Mouse (Mus musculus): Measurements from ENCODE around the gene Pitpnm1. TPM values are rescaled to one million over a fixed set of nuclear protein-coding genes. Genes with fewer than 3 reads are reported as not detected.

Pitpnm1 gene
- total and polyA plus RNA-seq, 3 experiments, result 15.9 to 43.8 (median 34.7) TPM

GRCm38 (mm10) chr19:4083316-4083715, 16.5 kb upstream of the Pitpnm1 start:
- DNase-seq (ENCODE audit: extremely low read depth), result no peak
- H3K36me3 ChIP-seq (replicated peaks in 1 of 2; ENCODE audit: control insufficient read depth in 1 of 2, insufficient read depth in 1 of 2, low read length in 1 of 2), result no peaks in the 10 kb centered on the region
- H3K4me1 ChIP-seq (ENCODE audit: control insufficient read depth in 1 of 2, insufficient read depth in 2 of 2), result peaks cover 0 to 8% of the 10 kb centered on the region in 2 experiments; a peak in 2 of 4 replicates
- H3K27me3 ChIP-seq (replicated peaks), result peaks cover 76% of the 10 kb centered on the region
- no peak overlapping the region for H3K4me3 ChIP-seq (replicated peaks in 1 of 3; ENCODE audit: low read depth in 2 of 3, low read length in 2 of 3, poor library complexity in 1 of 3)
- no peak overlapping the region for H3K4me2 ChIP-seq (ENCODE audit: insufficient read depth, low read depth, poor library complexity, severe bottlenecking)
- TF ChIP-seq UBTF (IDR thresholded peaks at IDR 0.05; ENCODE audit: low read depth, low read length) (no peak), ZKSCAN1 (IDR thresholded peaks at IDR 0.05; ENCODE audit: borderline replicate concordance, low read depth, low read length) (no peak), HCFC1 (IDR thresholded peaks at IDR 0.05; ENCODE audit: low read depth, low read length) (no peak), EP300 (IDR thresholded peaks at IDR 0.05; ENCODE audit: low read length) (no peak), MEF2A (IDR thresholded peaks at IDR 0.05; ENCODE audit: borderline replicate concordance, low read depth, low read length) (no peak), NELFE (IDR thresholded peaks at IDR 0.05; ENCODE audit: low read depth, low read length) (no peak), USF2 (conservative IDR thresholded peaks at IDR 0.05; ENCODE audit: low read depth, low read length) (no peak), ELF1 (IDR thresholded peaks at IDR 0.05; ENCODE audit: low read depth, low read length) (no peak), ZC3H11A (IDR thresholded peaks at IDR 0.05; ENCODE audit: low read depth, low read length) (no peak)
- H3K27ac ChIP-seq (ENCODE audit: insufficient read depth, low read depth), result no peak overlapping the region
- no peaks in the 10 kb centered on the region for H3K79me2 ChIP-seq (replicated peaks; ENCODE audit: control insufficient read depth, extremely low read depth, insufficient read depth, poor library complexity, severe bottlenecking)
- no peaks in the 10 kb centered on the region for H3K9me3 ChIP-seq (replicated peaks; ENCODE audit: low read length)
- no peak overlapping the region for H3K9ac ChIP-seq (ENCODE audit: insufficient read depth, low read depth)
- dilution Hi-C loops (cut with MboI; ENCODE audit: extremely low pct_ligation_motif_present, extremely low pct_unique_long_range_greater_than_20kb, low sequenced_read_pairs), result no loop called here
- in situ Hi-C loops (cut with MboI; ENCODE audit: low pct_ligation_motif_present, low pct_unique_long_range_greater_than_20kb, low sequenced_read_pairs), result no loop called here

GRCm38 (mm10) chr19:4083826-4084225, 16.0 kb upstream of the Pitpnm1 start:
- Histone ChIP-seq H3K27me3 (replicated peaks) (peaks cover 79% of the 10 kb centered on the region), H3K9ac (ENCODE audit: insufficient read depth, low read depth) (no peak overlapping the region), H3K4me2 (ENCODE audit: insufficient read depth, low read depth, poor library complexity, severe bottlenecking) (no peak overlapping the region), H3K79me2 (replicated peaks; ENCODE audit: control insufficient read depth, extremely low read depth, insufficient read depth, poor library complexity, severe bottlenecking) (no peaks in the 10 kb centered on the region), H3K36me3 (replicated peaks in 1 of 2; ENCODE audit: control insufficient read depth in 1 of 2, insufficient read depth in 1 of 2, low read length in 1 of 2) (no peaks in the 10 kb centered on the region), H3K9me3 (replicated peaks; ENCODE audit: low read length) (no peaks in the 10 kb centered on the region), H3K4me1 (ENCODE audit: control insufficient read depth in 1 of 2, insufficient read depth in 2 of 2) (peaks cover 0 to 8% of the 10 kb centered on the region in 2 experiments; a peak in 2 of 4 replicates), H3K27ac (ENCODE audit: insufficient read depth, low read depth) (no peak overlapping the region), H3K4me3 (replicated peaks in 1 of 3; ENCODE audit: low read depth in 2 of 3, low read length in 2 of 3, poor library complexity in 1 of 3) (no peak overlapping the region)
- TF ChIP-seq CTCF (conservative IDR thresholded peaks at IDR 0.05 in 1 of 2, IDR thresholded peaks at IDR 0.05 in 1 of 2; ENCODE audit: low read depth in 2 of 2, low read length in 2 of 2), result no peak
- TF ChIP-seq ZMIZ1 (IDR thresholded peaks at IDR 0.05; ENCODE audit: low read depth, low read length), result no peak
- TF ChIP-seq MAZ (IDR thresholded peaks at IDR 0.05; ENCODE audit: low read depth, low read length), result no peak
- in situ Hi-C loops (cut with MboI; ENCODE audit: low pct_ligation_motif_present, low pct_unique_long_range_greater_than_20kb, low sequenced_read_pairs) (no loop called here), dilution Hi-C loops (cut with MboI; ENCODE audit: extremely low pct_ligation_motif_present, extremely low pct_unique_long_range_greater_than_20kb, low sequenced_read_pairs) (no loop called here)
- DNase-seq (ENCODE audit: extremely low read depth), result no peak

GRCm38 (mm10) chr19:4084984-4085383, 14.8 kb upstream of the Pitpnm1 start:
- H3K27ac ChIP-seq (ENCODE audit: insufficient read depth, low read depth), result no peak overlapping the region
- peaks cover 0 to 8% of the 10 kb centered on the region in 2 experiments; a peak in 2 of 4 replicates for H3K4me1 ChIP-seq (ENCODE audit: control insufficient read depth in 1 of 2, insufficient read depth in 2 of 2)
- no peaks in the 10 kb centered on the region for H3K36me3 ChIP-seq (replicated peaks in 1 of 2; ENCODE audit: control insufficient read depth in 1 of 2, insufficient read depth in 1 of 2, low read length in 1 of 2)
- H3K4me3 ChIP-seq (replicated peaks in 1 of 3; ENCODE audit: low read depth in 2 of 3, low read length in 2 of 3, poor library complexity in 1 of 3), result no peak overlapping the region
- DNase-seq (ENCODE audit: extremely low read depth), result no peak
- dilution Hi-C loops (cut with MboI; ENCODE audit: extremely low pct_ligation_motif_present, extremely low pct_unique_long_range_greater_than_20kb, low sequenced_read_pairs) (no loop called here), in situ Hi-C loops (cut with MboI; ENCODE audit: low pct_ligation_motif_present, low pct_unique_long_range_greater_than_20kb, low sequenced_read_pairs) (loop anchor here (5.0 kb wide), 2 partner anchors 33 to 68 kb away; no protein-coding TSS in a partner anchor)
- no peaks in the 10 kb centered on the region for H3K9me3 ChIP-seq (replicated peaks; ENCODE audit: low read length)
- no peak overlapping the region for H3K9ac ChIP-seq (ENCODE audit: insufficient read depth, low read depth)
- H3K79me2 ChIP-seq (replicated peaks; ENCODE audit: control insufficient read depth, extremely low read depth, insufficient read depth, poor library complexity, severe bottlenecking), result no peaks in the 10 kb centered on the region
- no peak for TF ChIP-seq EP300 (IDR thresholded peaks at IDR 0.05; ENCODE audit: low read length)
- TF ChIP-seq KAT2A (IDR thresholded peaks at IDR 0.05; ENCODE audit: insufficient replicate concordance, low read length), result no peak
- no peak for TF ChIP-seq JUN (IDR thresholded peaks at IDR 0.05; ENCODE audit: insufficient read depth, low read depth, low read length)
- TF ChIP-seq RAD21 (IDR thresholded peaks at IDR 0.05; ENCODE audit: low read depth, low read length), result peak; percentile 58
- no peak for TF ChIP-seq TBP (conservative IDR thresholded peaks at IDR 0.05; ENCODE audit: low read depth, low read length)
- peak; percentile 56 for TF ChIP-seq SMC3 (IDR thresholded peaks at IDR 0.05; ENCODE audit: low read depth, low read length)
- TF ChIP-seq CHD2 (IDR thresholded peaks at IDR 0.05; ENCODE audit: low read length), result no peak
- TF ChIP-seq MXI1 (IDR thresholded peaks at IDR 0.05; ENCODE audit: low read depth, low read length), result no peak
- TF ChIP-seq MAFK (IDR thresholded peaks at IDR 0.05; ENCODE audit: insufficient replicate concordance, low read length), result no peak
- no peak for TF ChIP-seq ZNF384 (IDR thresholded peaks at IDR 0.05; ENCODE audit: low read depth, low read length)
- TF ChIP-seq UBTF (IDR thresholded peaks at IDR 0.05; ENCODE audit: low read depth, low read length), result no peak
- TF ChIP-seq MAX (IDR thresholded peaks at IDR 0.05; ENCODE audit: low read length), result no peak
- no peak for TF ChIP-seq TCF12 (IDR thresholded peaks at IDR 0.05; ENCODE audit: low read depth, low read length)
- TF ChIP-seq BHLHE40 (IDR thresholded peaks at IDR 0.05; ENCODE audit: low read depth, low read length), result no peak
- no peak for TF ChIP-seq GABPA (IDR thresholded peaks at IDR 0.05; ENCODE audit: insufficient replicate concordance, low read depth, low read length)
- no peak for TF ChIP-seq ELF1 (IDR thresholded peaks at IDR 0.05; ENCODE audit: low read depth, low read length)
- peak in 1 of 2 experiments; percentile 57; a peak in 2 of 4 replicates for TF ChIP-seq CTCF (conservative IDR thresholded peaks at IDR 0.05 in 1 of 2, IDR thresholded peaks at IDR 0.05 in 1 of 2; ENCODE audit: low read depth in 2 of 2, low read length in 2 of 2)
- no peak for TF ChIP-seq ZMIZ1 (IDR thresholded peaks at IDR 0.05; ENCODE audit: low read depth, low read length)
- TF ChIP-seq MYC (IDR thresholded peaks at IDR 0.05; ENCODE audit: low read depth, low read length), result no peak
- H3K27me3 ChIP-seq (replicated peaks), result peaks cover 74% of the 10 kb centered on the region
- H3K4me2 ChIP-seq (ENCODE audit: insufficient read depth, low read depth, poor library complexity, severe bottlenecking), result no peak overlapping the region
